Comparison of ENCODE assay signal across 12 mouse cellular contexts in genomic region chr12:54299506-54299905, GRCm38 (mm10).
"Had no signal": no experiment of that assay in that cellular context is flagged by ENCODE, and none has a peak within 500 bp of the region (broad histone marks: within the 10 kb centered on the region; RNA-seq: fewer than 3 reads in every experiment).

No protein-coding gene starts in this region.

- H3K36me3 ChIP-seq: limb, embryonic 12.5 days; liver, embryonic 13.5 days; midbrain, embryonic 13.5 days; neural tube, embryonic 15.5 days had no signal

- H3K27ac ChIP-seq: limb, embryonic 12.5 days; liver, embryonic 13.5 days; midbrain, embryonic 13.5 days; neural tube, embryonic 15.5 days had no signal

- DNase-seq: kidney, postnatal 25 days; layer of hippocampus, postnatal 36 days; liver; liver, embryonic 13.5 days; spleen, adult 18-20 months; thymus, adult 18-20 months; thymus, postnatal 14 days had no signal

- H3K4me3 ChIP-seq: limb, embryonic 12.5 days; liver, embryonic 13.5 days; midbrain, embryonic 13.5 days; myocyte; neural tube, embryonic 15.5 days had no signal

- H3K27me3 ChIP-seq: limb, embryonic 12.5 days; liver, embryonic 13.5 days; midbrain, embryonic 13.5 days; neural tube, embryonic 15.5 days had no signal

- H3K9ac ChIP-seq: limb, embryonic 12.5 days; liver, embryonic 13.5 days; liver, postnatal 0 days; midbrain, embryonic 13.5 days; neural tube, embryonic 15.5 days had no signal

- ATAC-seq: liver, postnatal 0 days; midbrain, embryonic 13.5 days had no signal

- H3K4me1 ChIP-seq: limb, embryonic 12.5 days; liver, embryonic 13.5 days; midbrain, embryonic 13.5 days; neural tube, embryonic 15.5 days had no signal
